Mouse (Mus musculus): ENCODE measurements at regions not wholly inside any gene's neighbourhood (a gene's known extent, or its start where the extent isn't known, plus 50 kb on each side); places are given as distances from the start of the nearest gene placed in this dataset.

- TF ChIP-seq CTCF (IDR thresholded peaks at IDR 0.05; ENCODE audit: low read depth, low read length) (no peak), POLR2A (IDR thresholded peaks at IDR 0.05; ENCODE audit: extremely low read depth, insufficient read depth, low read length) (no peak)
These were observed 474.4 kb downstream of the Klf5 start for GRCm38 (mm10) chr14:99772774-99773423.
